In the genomic region with DNA sequence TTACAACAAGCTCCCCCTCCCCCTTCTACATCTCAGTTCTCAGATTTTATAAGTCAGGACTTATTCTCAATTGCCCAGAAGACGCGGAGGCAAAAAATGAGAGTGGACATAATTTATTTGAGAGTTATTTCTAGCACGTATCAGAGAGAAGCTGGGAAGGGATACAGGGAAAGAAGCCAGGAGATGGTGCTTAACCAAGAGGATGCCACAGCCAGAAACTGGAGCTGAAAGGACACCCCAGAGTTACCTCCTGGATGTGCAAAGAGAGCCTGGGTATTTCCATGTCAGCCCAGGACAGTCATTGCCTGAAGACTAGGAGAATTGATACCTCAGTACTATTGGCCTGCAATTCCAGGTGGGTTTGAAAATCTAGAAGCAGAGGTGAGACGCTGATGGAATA, we compare ENCODE assay signal across 21 mouse cellular contexts. TPM values are rescaled to one million over a fixed set of nuclear protein-coding genes. Genes with fewer than 3 reads are reported as not detected.
DNase-seq lines count a peak whose midpoint lies in the region; ATAC-seq lines count a peak whose summit lies in the region.
"Had no signal": no experiment of that assay in that cellular context is flagged by ENCODE, and none has a peak within 500 bp of the region (broad histone marks: within the 10 kb centered on the region; RNA-seq: fewer than 3 reads in every experiment).

No protein-coding gene starts in this region.

- no peak for ATAC-seq in kidney, embryonic 14.5 days (ENCODE audit: low FRiP score, low TSS enrichment)
- no peak for ATAC-seq in neural tube, embryonic 15.5 days (ENCODE audit: low FRiP score)
- ATAC-seq: activated CD4-positive, CD25-positive, alpha-beta regulatory T cell, adult 4 months; liver, postnatal 0 days had no signal

- no peaks in the 10 kb centered on the region for H3K36me3 ChIP-seq in kidney, embryonic 14.5 days (ENCODE audit: control insufficient read depth, insufficient read depth, low read length)
- H3K36me3 ChIP-seq in neural tube, embryonic 15.5 days: no peaks in the 10 kb centered on the region
- H3K36me3 ChIP-seq: hindbrain, embryonic 12.5 days; limb, embryonic 12.5 days had no signal

- H3K27ac ChIP-seq in kidney, embryonic 14.5 days (ENCODE audit: low read depth, low read length): no peak overlapping the region
- H3K27ac ChIP-seq in neural tube, embryonic 15.5 days (replicated peaks): no peak overlapping the region
- H3K27ac ChIP-seq: hindbrain, embryonic 12.5 days had no signal

- DNase-seq in cerebellum, adult 8-10 months: peak; percentile 16
- DNase-seq in cerebellum, postnatal 4 days (ENCODE audit: low spot score in 2 of 2): no peak
- DNase-seq in gastrocnemius, adult 18-20 months (ENCODE audit: low spot score): peak; percentile 64
- DNase-seq in gastrocnemius, postnatal 4 days (ENCODE audit: low spot score in 2 of 2): no peak
- DNase-seq in kidney, postnatal 10 days: no peak
- DNase-seq: adrenal gland, adult 8-10 months; kidney, adult 2 months; kidney, postnatal 36 days; layer of hippocampus, postnatal 36 days; liver, postnatal 0 days; lung, postnatal 10 days; right cerebral cortex, adult 18-20 months; right cerebral cortex, postnatal 4 days; thymus, adult 18-20 months; thymus, postnatal 36 days had no signal

- WGBS in kidney, embryonic 14.5 days: 84% methylated on average over 4 of the region's 4 CpGs
- WGBS in neural tube, embryonic 15.5 days: 75% methylated on average over 4 of the region's 4 CpGs

- H3K27me3 ChIP-seq in kidney, embryonic 14.5 days (ENCODE audit: control insufficient read depth, insufficient read depth, low read length): no peaks in the 10 kb centered on the region
- H3K27me3 ChIP-seq in neural tube, embryonic 15.5 days (replicated peaks): no peaks in the 10 kb centered on the region
- H3K27me3 ChIP-seq: hindbrain, embryonic 12.5 days; limb, embryonic 12.5 days had no signal

- H3K4me2 ChIP-seq in kidney, embryonic 14.5 days (replicated peaks; ENCODE audit: low read depth, low read length): 0 out of 2 replicates have a peak overlapping the region, but pooled peaks have one; percentile 51
- peak overlapping the region; percentile 74 for H3K4me2 ChIP-seq in neural tube, embryonic 15.5 days

- no peaks in the 10 kb centered on the region for H3K4me1 ChIP-seq in kidney, embryonic 14.5 days (ENCODE audit: control insufficient read depth, insufficient read depth, low read length)
- peaks cover 14% of the 10 kb centered on the region for H3K4me1 ChIP-seq in neural tube, embryonic 15.5 days

- H3K4me3 ChIP-seq in kidney, embryonic 14.5 days (ENCODE audit: low read length): no peak overlapping the region
- H3K4me3 ChIP-seq in neural tube, embryonic 15.5 days (replicated peaks): no peak overlapping the region

- no peaks in the 10 kb centered on the region for H3K9me3 ChIP-seq in kidney, embryonic 14.5 days (ENCODE audit: control insufficient read depth, low read length)
- H3K9me3 ChIP-seq in neural tube, embryonic 15.5 days (replicated peaks): no peaks in the 10 kb centered on the region
- H3K9me3 ChIP-seq: embryonic facial prominence, embryonic 10.5 days; hindbrain, embryonic 12.5 days; limb, embryonic 12.5 days had no signal

- no peak overlapping the region for H3K9ac ChIP-seq in kidney, embryonic 14.5 days (ENCODE audit: low read depth, low read length)
- no peak overlapping the region for H3K9ac ChIP-seq in neural tube, embryonic 15.5 days (replicated peaks)
- H3K9ac ChIP-seq: liver, postnatal 0 days had no signal

RNA-seq across cellular contexts. Expression of a gene that starts 1.6 kb away (rescaled TPM):
- 1 to 10 TPM; 5.6 to 5.8 TPM for total RNA-seq in gastrocnemius, adult 18-20 months (2021)
- 10 to 100 TPM; 11.6 to 12.6 TPM for total RNA-seq in gastrocnemius, postnatal 4 days (2021)
- 52.3 and 66.0 TPM in 2 replicates for polyA plus RNA-seq in kidney, embryonic 14.5 days (2014; fragmentation: Nextera tagmentation; extraction: Ambion mirVana)
- 41.0 and 49.0 TPM in 2 replicates for polyA plus RNA-seq in neural tube, embryonic 15.5 days (2015; fragmentation: Nextera tagmentation; extraction: Ambion mirVana)

RNA-seq across cellular contexts. Expression of a gene that starts 51.8 kb away (rescaled TPM):
- 10 to 100 TPM; 33.4 to 44.6 TPM for total RNA-seq in gastrocnemius, adult 18-20 months (2021)
- 10 to 100 TPM; 70.0 to 71.5 TPM for total RNA-seq in gastrocnemius, postnatal 4 days (2021)
- polyA plus RNA-seq in kidney, embryonic 14.5 days (2014; fragmentation: Nextera tagmentation; extraction: Ambion mirVana): 51.1 and 97.7 TPM in 2 replicates
- 66.1 and 69.8 TPM in 2 replicates for polyA plus RNA-seq in neural tube, embryonic 15.5 days (2015; fragmentation: Nextera tagmentation; extraction: Ambion mirVana)

Comparison
In these comparisons a context has a peak if more than half of its experiments do, and no peak if none do; other contexts are left out.
1. DNase-seq: peak in cerebellum, adult 8-10 months (single experiment) and gastrocnemius, adult 18-20 months (single experiment); none in cerebellum, postnatal 4 days (0 of 2), gastrocnemius, postnatal 4 days (0 of 2) and kidney, postnatal 10 days (single experiment).